Mouse (Mus musculus) liver, embryonic 16.5 days (tissue): ENCODE measurements around the gene Col12a1. TPM values are rescaled to one million over a fixed set of nuclear protein-coding genes. Genes with fewer than 3 reads are reported as not detected.
A peak's percentile ranks its signal among the peaks of the same experiment; 100 is the strongest.

ENCODE experiments used
- ATAC-seq: fragments of 200-750 bp; cut with Nextera tagmentation; 2 replicates; pipeline ENCODE4 v1.8.0; 2017; ENCODE audit warnings: low read depth, mild to moderate bottlenecking, moderate number of reproducible peaks, moderate library complexity
- H3K27ac ChIP-seq: fragments of 300-500 bp; sonication (generic); 2 replicates; pipeline ENCODE4 v1.5.1; 2014; ENCODE audit warnings: mild to moderate bottlenecking, low read length
- H3K27me3 ChIP-seq: fragments of 300-500 bp; sonication (generic); 2 replicates; pipeline ENCODE4 v1.6.1; 2014; ENCODE audit warnings: low read depth, low read length, mixed read lengths; ENCODE audit not compliant: control insufficient read depth, insufficient read depth
- H3K36me3 ChIP-seq: fragments of 300-500 bp; sonication (generic); 2 replicates; pipeline ENCODE4 v1.6.1; 2014; ENCODE audit warnings: mild to moderate bottlenecking; ENCODE audit not compliant: control insufficient read depth, insufficient read depth
- H3K4me1 ChIP-seq: fragments of 300-500 bp; sonication (generic); 2 replicates; pipeline ENCODE4 v1.6.1; 2014; ENCODE audit warnings: low read depth, low read length, mixed read lengths; ENCODE audit not compliant: control insufficient read depth
- H3K4me2 ChIP-seq: fragments of 300-500 bp; sonication (generic); 2 replicates; pipeline ENCODE4 v1.6.1; 2014; ENCODE audit warnings: low read depth, low read length, mixed read lengths
- H3K4me3 ChIP-seq: fragments of 300-500 bp; sonication (generic); 2 replicates; pipeline ENCODE4 v1.5.1; 2014; ENCODE audit warnings: low read depth, mild to moderate bottlenecking, low read length
- H3K9ac ChIP-seq: fragments of 300-500 bp; sonication (generic); 2 replicates; pipeline ENCODE4 v1.6.1; 2014; ENCODE audit warnings: low read depth, low read length
- H3K9me3 ChIP-seq: fragments of 300-500 bp; sonication (generic); replicated peaks from 2 replicates; pipeline ENCODE4 v1.6.1; 2016; ENCODE audit warnings: low read length; ENCODE audit not compliant: control insufficient read depth
- WGBS: fragments of 180-500 bp; shearing (Covaris S2); extraction: QIAGEN DNeasy Blood & Tissue Kit; methylation state at CpG from one replicate; pipeline ENCODE4 v1.1.7; 2014; ENCODE audit not compliant: insufficient replicate concordance; 5-methylcytosine and 5-hydroxymethylcytosine counted together
- polyA plus RNA-seq: library from polyadenylated mRNA; unstranded; fragments of >200 nt; fragmentation: Nextera tagmentation; extraction: Ambion mirVana; gene quantifications from 2 replicates; pipeline ENCODE4 v1.2.1, GENCODE M21; 2015

Gene Col12a1
- polyA plus RNA-seq = 0.78 and 1.7 TPM in 2 replicates

DNA sequence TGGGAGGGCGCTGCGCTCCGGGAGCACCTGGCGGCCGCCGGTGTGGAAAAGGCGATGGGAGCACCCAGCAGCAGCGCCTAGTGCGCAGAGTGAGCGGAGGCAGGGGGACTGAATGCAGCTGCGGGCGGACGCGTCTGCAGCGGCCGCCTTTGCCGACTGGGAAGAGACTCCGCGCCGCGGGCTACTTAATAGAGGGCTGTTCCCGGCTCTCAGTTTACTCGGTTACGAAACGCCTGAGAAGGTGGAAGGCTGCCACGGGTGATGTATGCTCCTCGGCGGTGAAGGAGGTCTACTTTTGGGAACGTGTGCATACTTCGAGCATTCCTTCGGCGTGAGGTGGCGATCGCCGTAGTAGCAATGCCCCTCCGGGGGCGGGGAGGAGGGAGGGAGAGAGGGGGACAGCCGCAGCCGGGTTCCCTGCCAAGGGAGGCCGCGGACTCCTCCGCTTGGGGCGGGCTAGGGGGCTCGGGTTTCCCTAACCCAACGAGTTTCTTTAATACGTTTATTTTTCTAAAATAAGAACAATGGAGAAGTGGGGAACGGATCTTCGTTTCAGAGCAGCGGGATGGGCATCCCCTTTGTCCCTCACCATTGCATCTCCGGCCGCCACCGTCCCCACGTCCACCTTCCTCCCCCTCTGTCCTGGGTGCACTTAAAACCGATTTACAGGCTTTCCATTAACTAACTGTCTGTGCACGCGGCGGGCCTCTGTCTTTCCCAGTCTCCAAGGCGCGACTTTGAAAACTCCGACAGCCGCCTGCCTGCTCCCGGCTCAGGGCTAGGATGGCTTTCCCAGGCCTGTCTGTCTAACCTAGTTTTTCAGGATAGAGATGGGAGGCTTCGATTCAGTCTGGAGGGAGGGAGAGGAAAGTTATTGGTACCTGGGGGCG is at the start of gene Col12a1:
TSS of gene Col12a1 (minus strand) at position 351 of the 890 bp plus-strand sequence.
- ATAC-seq = no peak
- Histone ChIP-seq H3K4me3 (peak within 1 kb of the TSS; percentile 48), H3K36me3 (no peaks in the 10 kb centered on the region), H3K4me2 (peak within 1 kb of the TSS; percentile 59), H3K27me3 (peaks cover 41% of the 10 kb centered on the region), H3K27ac (no peak within 1 kb of the TSS), H3K9ac (no peak within 1 kb of the TSS), H3K9me3 (no peaks in the 10 kb centered on the region), H3K4me1 (no peaks in the 10 kb centered on the region)
- WGBS = 1% methylated on average over 64 of the region's 64 CpGs

DNA sequence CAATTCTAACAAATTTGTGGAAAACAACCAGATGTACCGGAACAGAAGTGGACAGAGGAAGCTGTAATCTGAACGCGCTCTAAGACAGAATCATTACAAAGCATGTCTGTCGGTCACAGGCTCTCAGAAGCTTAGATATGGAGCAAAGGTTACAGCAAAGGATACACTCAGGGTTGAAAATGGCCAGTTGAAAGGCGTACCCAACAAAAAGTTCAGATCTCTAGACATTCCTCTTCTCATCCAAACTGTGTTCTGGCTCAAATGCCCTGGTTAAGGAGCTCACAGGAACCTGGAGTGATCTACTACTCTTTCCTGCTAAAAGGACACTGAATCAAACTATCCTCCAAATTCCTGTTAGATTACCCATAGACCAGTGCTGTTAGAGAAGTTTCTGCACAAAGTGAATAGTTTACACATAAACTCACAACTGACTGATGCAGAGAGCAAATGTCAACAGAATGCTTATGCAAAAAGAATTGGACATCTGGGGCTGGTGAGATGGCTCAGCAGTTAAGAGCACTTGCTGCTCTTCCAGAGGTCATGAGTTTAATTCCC is 48.4 kb upstream of the Col12a1 start:
- Histone ChIP-seq H3K4me2 (no peak overlapping the region), H3K27me3 (no peaks in the 10 kb centered on the region), H3K4me1 (no peaks in the 10 kb centered on the region), H3K4me3 (no peak overlapping the region), H3K27ac (no peak overlapping the region), H3K9me3 (no peaks in the 10 kb centered on the region), H3K36me3 (no peaks in the 10 kb centered on the region), H3K9ac (no peak overlapping the region)
- no peak for ATAC-seq
- 73% methylated on average over 5 of the region's 5 CpGs for WGBS

DNA sequence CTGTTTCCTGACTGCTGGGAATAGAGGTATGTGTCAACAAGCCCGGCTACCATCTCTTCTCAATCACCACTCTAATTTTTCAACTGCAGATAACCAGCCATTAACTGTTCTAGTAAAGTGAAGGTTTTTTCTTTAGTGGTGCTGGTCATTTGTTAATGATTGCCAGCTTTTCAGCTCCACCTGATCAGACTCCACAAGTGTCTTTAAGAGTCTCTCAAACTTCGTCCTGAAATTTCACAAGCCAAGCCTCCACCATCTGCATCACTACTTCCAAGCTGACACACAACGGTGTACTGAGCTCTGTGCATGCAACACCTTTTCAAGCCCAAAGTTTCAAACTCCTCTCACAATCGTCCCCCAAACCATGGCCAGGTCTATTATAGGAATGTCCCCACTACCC is 46.7 kb upstream of the Col12a1 start:
- H3K27ac ChIP-seq = no peak overlapping the region
- no peaks in the 10 kb centered on the region for H3K36me3 ChIP-seq
- no peaks in the 10 kb centered on the region for H3K27me3 ChIP-seq
- H3K4me1 ChIP-seq = peaks cover 1% of the 10 kb centered on the region
- H3K9me3 ChIP-seq = no peaks in the 10 kb centered on the region
- no peak overlapping the region for H3K4me3 ChIP-seq
- no peak overlapping the region for H3K4me2 ChIP-seq
- ATAC-seq = no peak
- H3K9ac ChIP-seq = no peak overlapping the region
- WGBS = 61% methylated on average over 4 of the region's 4 CpGs

DNA sequence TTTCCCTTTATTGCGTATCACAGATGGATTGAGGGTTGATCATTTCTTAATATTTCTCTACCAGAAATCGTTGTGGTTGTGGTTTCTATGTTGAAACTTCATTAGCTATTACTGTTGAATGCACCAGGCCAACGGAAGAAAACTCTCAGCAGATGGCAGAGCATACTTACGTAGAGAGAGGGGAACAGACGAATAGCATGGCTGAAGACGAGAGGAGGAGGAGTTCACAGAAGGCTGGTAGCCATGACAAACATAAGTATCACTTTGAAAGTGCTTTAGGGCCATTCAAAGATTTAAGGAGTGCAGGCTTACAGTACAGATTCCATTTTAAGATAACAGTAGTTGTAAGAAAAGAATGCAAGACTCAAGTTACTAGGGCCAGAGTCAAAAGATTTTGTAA is 43.9 kb upstream of the Col12a1 start:
- Histone ChIP-seq H3K4me3 (no peak overlapping the region), H3K36me3 (no peaks in the 10 kb centered on the region), H3K4me1 (peaks cover 12% of the 10 kb centered on the region), H3K27ac (no peak overlapping the region), H3K4me2 (no peak overlapping the region), H3K9me3 (no peaks in the 10 kb centered on the region), H3K9ac (no peak overlapping the region), H3K27me3 (no peaks in the 10 kb centered on the region)
- 69% methylated on average over 6 of the region's 6 CpGs for WGBS
- no peak for ATAC-seq

DNA sequence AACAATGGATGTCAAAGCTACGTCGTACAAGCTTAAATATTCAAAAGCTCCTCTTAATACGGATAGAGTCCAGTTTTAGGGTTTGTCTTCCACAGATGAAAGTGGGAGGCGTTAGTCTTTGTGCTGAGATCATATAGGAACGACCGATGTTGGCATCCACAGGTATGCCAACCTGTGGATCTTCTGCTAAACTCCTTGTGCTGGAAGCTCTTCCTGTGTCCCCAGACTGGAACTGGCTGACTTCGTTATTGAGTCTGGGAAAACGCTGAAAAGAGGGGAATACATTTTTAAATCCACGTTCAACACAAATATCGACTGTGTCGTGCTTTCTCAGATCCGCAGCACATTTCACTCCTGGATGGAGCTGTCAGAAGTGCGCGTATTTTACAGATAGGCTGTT is 41.4 kb upstream of the Col12a1 start:
- Histone ChIP-seq H3K27me3 (no peaks in the 10 kb centered on the region), H3K36me3 (peaks cover 8% of the 10 kb centered on the region; the same call in 1 of the 2 replicates), H3K9ac (peak overlapping the region; percentile 72), H3K27ac (peak overlapping the region; percentile 79), H3K4me2 (peak overlapping the region; percentile 94), H3K4me1 (peaks cover 12% of the 10 kb centered on the region), H3K4me3 (peak overlapping the region; percentile 88), H3K9me3 (no peaks in the 10 kb centered on the region)
- peak; percentile 5; the same call in 1 of the 2 replicates for ATAC-seq
- WGBS = 4% methylated on average over 14 of the region's 14 CpGs

DNA sequence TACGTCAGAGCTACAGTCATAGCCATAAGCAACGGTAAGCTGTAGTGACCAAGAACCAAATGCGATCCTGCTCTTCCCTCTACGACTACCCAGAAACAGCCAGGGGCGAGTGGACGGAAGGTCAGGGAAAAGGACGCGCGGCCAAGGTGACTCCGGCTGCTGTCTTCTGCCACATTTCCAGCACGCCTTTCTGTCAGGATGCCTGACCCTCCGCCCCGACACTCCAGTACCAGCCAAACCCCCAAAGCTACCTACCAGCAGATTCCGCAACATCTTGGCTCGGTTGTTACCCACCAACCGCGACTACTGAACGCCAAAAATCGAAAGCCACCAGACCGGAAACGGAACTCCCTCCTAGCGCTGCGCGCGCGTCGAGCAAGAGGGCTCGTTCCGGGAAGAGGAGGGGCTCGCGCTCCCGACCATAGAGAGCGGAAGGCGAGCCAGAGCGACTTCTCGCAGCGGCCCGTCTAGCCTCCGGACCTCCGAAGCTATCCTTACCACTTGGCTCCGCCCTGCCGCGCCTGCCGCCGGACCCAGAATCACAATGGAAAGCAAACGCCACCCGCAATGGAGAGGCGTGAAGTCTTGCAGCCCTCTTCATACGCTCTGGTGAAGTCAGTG is 40.9 kb upstream of the Col12a1 start, which contains the start of gene Cox7a2:
TSS of gene Cox7a2 (minus strand) at position 494 of the 621 bp plus-strand sequence.
- peak; percentile 100 for ATAC-seq
- H3K27me3 ChIP-seq = no peaks in the 10 kb centered on the region

DNA sequence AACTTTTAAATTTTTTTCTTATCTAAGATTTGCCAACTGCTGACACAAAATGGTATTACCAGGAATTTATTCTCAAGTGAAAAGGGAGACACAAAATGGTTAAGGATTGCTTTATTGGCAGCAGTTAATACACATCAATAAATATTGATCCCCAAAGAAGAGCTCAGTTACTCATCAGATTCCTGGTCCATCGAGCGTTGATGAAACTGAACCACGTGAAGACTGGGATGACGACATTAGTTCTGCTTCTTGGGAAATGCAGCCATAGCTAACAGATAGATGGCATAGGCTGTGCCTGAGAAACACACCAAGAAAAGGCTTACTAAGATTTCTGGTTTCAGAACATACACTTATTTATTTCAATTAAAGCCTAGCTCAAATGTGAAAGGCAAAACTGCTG is 36.7 kb upstream of the Col12a1 start:
- Histone ChIP-seq H3K9ac (no peak overlapping the region), H3K4me1 (peaks cover 10% of the 10 kb centered on the region), H3K36me3 (peaks cover 12% of the 10 kb centered on the region), H3K4me2 (no peak overlapping the region), H3K27me3 (no peaks in the 10 kb centered on the region), H3K9me3 (no peaks in the 10 kb centered on the region), H3K4me3 (no peak overlapping the region), H3K27ac (no peak overlapping the region)
- ATAC-seq = no peak
- 83% methylated on average over 4 of the region's 4 CpGs for WGBS

More for the DNA sequence above, 40.9 kb upstream of the Col12a1 start, which contains the start of gene Cox7a2:
- peaks cover 8% of the 10 kb centered on the region; the same call in 1 of the 2 replicates for H3K36me3 ChIP-seq
- no peaks in the 10 kb centered on the region for H3K9me3 ChIP-seq
- H3K4me2 ChIP-seq = peak within 1 kb of the TSS; percentile 94
- H3K27ac ChIP-seq = peak within 1 kb of the TSS; percentile 86
- WGBS = under 1% methylated on average over 49 of the region's 49 CpGs
- H3K9ac ChIP-seq = peak within 1 kb of the TSS; percentile 83
- peak within 1 kb of the TSS; percentile 88 for H3K4me3 ChIP-seq
- H3K4me1 ChIP-seq = peaks cover 12% of the 10 kb centered on the region

DNA sequence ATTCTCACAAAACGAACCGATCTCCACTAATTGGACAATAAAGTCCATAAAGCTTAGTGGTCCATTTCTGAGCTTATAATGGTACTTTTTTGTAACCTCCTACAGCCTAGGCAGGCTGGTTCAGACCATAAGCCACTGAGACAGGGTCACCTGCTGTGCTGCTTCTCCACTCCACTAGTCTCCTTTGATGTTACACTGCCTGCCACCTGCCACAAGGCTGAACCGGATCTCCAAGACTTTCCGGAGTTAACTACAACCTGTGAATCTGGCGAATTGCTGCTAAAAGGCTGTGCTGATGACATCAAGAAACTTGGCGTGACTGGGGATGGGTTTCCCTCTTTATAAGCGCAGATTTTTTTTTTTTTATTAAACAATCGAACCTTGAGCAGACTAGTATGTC is 33.2 kb upstream of the Col12a1 start:
- Histone ChIP-seq H3K9me3 (no peaks in the 10 kb centered on the region), H3K4me3 (no peak overlapping the region), H3K4me1 (no peaks in the 10 kb centered on the region), H3K36me3 (peaks cover 12% of the 10 kb centered on the region), H3K27me3 (no peaks in the 10 kb centered on the region), H3K4me2 (no peak overlapping the region), H3K27ac (no peak overlapping the region), H3K9ac (no peak overlapping the region)
- WGBS = 71% methylated on average over 8 of the region's 8 CpGs
- ATAC-seq = no peak
